15 mouse cellular contexts compared by ENCODE assay signal in genomic region chr6:112951254-112951653, GRCm38 (mm10). TPM values are rescaled to one million over a fixed set of nuclear protein-coding genes. Genes with fewer than 3 reads are reported as not detected.
DNase-seq lines count a peak whose midpoint lies in the region; ATAC-seq and TF ChIP-seq lines count a peak whose summit lies in the region.
"Had no signal": no experiment of that assay in that cellular context is flagged by ENCODE, and none has a peak within 500 bp of the region (broad histone marks: within the 10 kb centered on the region; RNA-seq: fewer than 3 reads in every experiment).

No protein-coding gene starts in this region.

- 84% methylated on average over 2 of the region's 2 CpGs for WGBS in hindbrain, postnatal 0 days
- 81% methylated on average over 2 of the region's 2 CpGs for WGBS in hindbrain, embryonic 13.5 days
- WGBS in midbrain, embryonic 11.5 days: 75% methylated on average over 2 of the region's 2 CpGs
- 82% methylated on average over 2 of the region's 2 CpGs for WGBS in midbrain, embryonic 16.5 days
- 76% methylated on average over 2 of the region's 2 CpGs for WGBS in heart, embryonic 12.5 days

- H3K27me3 ChIP-seq in hindbrain, postnatal 0 days (ENCODE audit: insufficient read depth, low read length): no peaks in the 10 kb centered on the region
- H3K27me3 ChIP-seq in hindbrain, embryonic 13.5 days: no peaks in the 10 kb centered on the region
- no peaks in the 10 kb centered on the region for H3K27me3 ChIP-seq in midbrain, embryonic 11.5 days (ENCODE audit: control insufficient read depth, insufficient read depth, low read length)
- H3K27me3 ChIP-seq in midbrain, embryonic 16.5 days (ENCODE audit: control insufficient read depth, insufficient read depth, low read depth, low read length): no peaks in the 10 kb centered on the region
- H3K27me3 ChIP-seq in heart, embryonic 12.5 days (replicated peaks): peaks cover 18% of the 10 kb centered on the region; the same call in 1 of the 2 replicates
- H3K27me3 ChIP-seq: embryonic facial prominence, embryonic 12.5 days; forebrain, embryonic 13.5 days; limb, embryonic 13.5 days; neural tube, embryonic 12.5 days had no signal

- H3K4me3 ChIP-seq in hindbrain, postnatal 0 days (ENCODE audit: low read length): no peak overlapping the region
- H3K4me3 ChIP-seq in hindbrain, embryonic 13.5 days: no peak overlapping the region
- H3K4me3 ChIP-seq in midbrain, embryonic 11.5 days (ENCODE audit: low read depth, low read length): no peak overlapping the region
- H3K4me3 ChIP-seq in midbrain, embryonic 16.5 days (ENCODE audit: low read depth, low read length): no peak overlapping the region
- no peak overlapping the region for H3K4me3 ChIP-seq in heart, embryonic 12.5 days
- H3K4me3 ChIP-seq: embryonic facial prominence, embryonic 12.5 days; forebrain, embryonic 13.5 days; limb, embryonic 13.5 days; neural tube, embryonic 12.5 days had no signal

- no peak for TF ChIP-seq POLR2A in brain, embryonic 14.5 days (IDR thresholded peaks at IDR 0.05; ENCODE audit: borderline replicate concordance, extremely low read depth, insufficient read depth, insufficient read length, poor library complexity, severe bottlenecking)

- H3K36me3 ChIP-seq in hindbrain, postnatal 0 days (ENCODE audit: insufficient read depth, low read length): no peaks in the 10 kb centered on the region
- no peaks in the 10 kb centered on the region for H3K36me3 ChIP-seq in hindbrain, embryonic 13.5 days
- no peaks in the 10 kb centered on the region for H3K36me3 ChIP-seq in midbrain, embryonic 11.5 days (ENCODE audit: control insufficient read depth, insufficient read depth, low read length)
- no peaks in the 10 kb centered on the region for H3K36me3 ChIP-seq in midbrain, embryonic 16.5 days (ENCODE audit: control insufficient read depth, insufficient read depth, low read length)
- no peaks in the 10 kb centered on the region for H3K36me3 ChIP-seq in heart, embryonic 12.5 days
- H3K36me3 ChIP-seq: embryonic facial prominence, embryonic 12.5 days; limb, embryonic 13.5 days; neural tube, embryonic 12.5 days had no signal

- peak; percentile 51 for TF ChIP-seq CTCF in hindbrain, postnatal 0 days (IDR thresholded peaks at IDR 0.05; ENCODE audit: low read depth)
- peak; percentile 39; the same call in 1 of the 2 replicates for TF ChIP-seq CTCF in brain, embryonic 14.5 days (IDR thresholded peaks at IDR 0.05; ENCODE audit: borderline replicate concordance, extremely low read depth, insufficient read depth, insufficient read length)

- no peak for ATAC-seq in hindbrain, postnatal 0 days
- no peak for ATAC-seq in hindbrain, embryonic 13.5 days (ENCODE audit: low FRiP score)
- ATAC-seq in midbrain, embryonic 11.5 days (ENCODE audit: low FRiP score): no peak
- ATAC-seq in midbrain, embryonic 16.5 days: no peak
- no peak for ATAC-seq in heart, embryonic 12.5 days (ENCODE audit: insufficient number of reproducible peaks, low FRiP score)
- ATAC-seq: forebrain, embryonic 13.5 days; lung, postnatal 0 days had no signal

- DNase-seq in hindbrain, postnatal 0 days (ENCODE audit: low spot score): no peak
- DNase-seq in midbrain, embryonic 11.5 days (ENCODE audit: low spot score, missing footprints): peak; percentile 89
- peak; percentile 42 for DNase-seq in ES-CJ7 (ENCODE audit: low read depth, low spot score)
- no peak for DNase-seq in brain, embryonic 14.5 days (ENCODE audit: low read depth)
- DNase-seq in heart, adult 9 months (ENCODE audit: low spot score in 2 of 2): no peak
- DNase-seq: gastrocnemius, postnatal 10 days; kidney, adult 9 months had no signal

- no peak overlapping the region for H3K4me2 ChIP-seq in hindbrain, postnatal 0 days (ENCODE audit: low read depth, low read length)
- H3K4me2 ChIP-seq in hindbrain, embryonic 13.5 days: no peak overlapping the region
- no peak overlapping the region for H3K4me2 ChIP-seq in midbrain, embryonic 11.5 days
- H3K4me2 ChIP-seq in midbrain, embryonic 16.5 days (ENCODE audit: low read length): no peak overlapping the region
- H3K4me2 ChIP-seq in heart, embryonic 12.5 days: no peak overlapping the region
- H3K4me2 ChIP-seq: embryonic facial prominence, embryonic 12.5 days; forebrain, embryonic 13.5 days; limb, embryonic 13.5 days; neural tube, embryonic 12.5 days had no signal

- peaks cover 4% of the 10 kb centered on the region; the same call in 1 of the 2 replicates for H3K4me1 ChIP-seq in hindbrain, postnatal 0 days (ENCODE audit: insufficient read depth, low read length)
- H3K4me1 ChIP-seq in hindbrain, embryonic 13.5 days (replicated peaks): peaks cover 30% of the 10 kb centered on the region
- H3K4me1 ChIP-seq in midbrain, embryonic 11.5 days (ENCODE audit: control insufficient read depth, insufficient read depth, low read length): peaks cover 29% of the 10 kb centered on the region
- peaks cover 16% of the 10 kb centered on the region for H3K4me1 ChIP-seq in midbrain, embryonic 16.5 days (ENCODE audit: control insufficient read depth, insufficient read depth, low read length)
- peaks cover 11% of the 10 kb centered on the region for H3K4me1 ChIP-seq in heart, embryonic 12.5 days (replicated peaks)

- H3K9ac ChIP-seq in hindbrain, postnatal 0 days (replicated peaks; ENCODE audit: low read length): no peak overlapping the region
- no peak overlapping the region for H3K9ac ChIP-seq in hindbrain, embryonic 13.5 days
- no peak overlapping the region for H3K9ac ChIP-seq in midbrain, embryonic 11.5 days (ENCODE audit: low read length)
- H3K9ac ChIP-seq in midbrain, embryonic 16.5 days (ENCODE audit: low read depth, low read length): no peak overlapping the region
- no peak overlapping the region for H3K9ac ChIP-seq in heart, embryonic 12.5 days
- H3K9ac ChIP-seq: embryonic facial prominence, embryonic 12.5 days; forebrain, embryonic 13.5 days; limb, embryonic 13.5 days; neural tube, embryonic 12.5 days had no signal

- no peaks in the 10 kb centered on the region for H3K9me3 ChIP-seq in hindbrain, postnatal 0 days (ENCODE audit: low read length)
- H3K9me3 ChIP-seq in hindbrain, embryonic 13.5 days: no peaks in the 10 kb centered on the region
- no peaks in the 10 kb centered on the region for H3K9me3 ChIP-seq in midbrain, embryonic 11.5 days (ENCODE audit: control insufficient read depth, low read length)
- H3K9me3 ChIP-seq in midbrain, embryonic 16.5 days (replicated peaks; ENCODE audit: control insufficient read depth, low read length, poor library complexity, severe bottlenecking): no peaks in the 10 kb centered on the region
- no peaks in the 10 kb centered on the region for H3K9me3 ChIP-seq in heart, embryonic 12.5 days (replicated peaks)
- H3K9me3 ChIP-seq: embryonic facial prominence, embryonic 12.5 days; forebrain, embryonic 13.5 days; limb, embryonic 13.5 days; neural tube, embryonic 12.5 days had no signal

- no peak overlapping the region for H3K27ac ChIP-seq in hindbrain, postnatal 0 days
- no peak overlapping the region for H3K27ac ChIP-seq in hindbrain, embryonic 13.5 days
- H3K27ac ChIP-seq in midbrain, embryonic 11.5 days (ENCODE audit: low read depth, low read length): no peak overlapping the region
- no peak overlapping the region for H3K27ac ChIP-seq in midbrain, embryonic 16.5 days (ENCODE audit: low read length)
- H3K27ac ChIP-seq in heart, embryonic 12.5 days (ENCODE audit: poor library complexity, severe bottlenecking): no peak overlapping the region
- H3K27ac ChIP-seq: embryonic facial prominence, embryonic 12.5 days; forebrain, embryonic 13.5 days; limb, embryonic 13.5 days; neural tube, embryonic 12.5 days had no signal

RNA-seq across cellular contexts. Expression of gene Srgap3, which starts 4.2 kb away (rescaled TPM):
- total RNA-seq in hindbrain, postnatal 0 days (2014; rRNA removed): 49.4 and 55.8 TPM in 2 replicates
- 20.6 and 23.7 TPM in 2 replicates for polyA plus RNA-seq in hindbrain, postnatal 0 days (2015; fragmentation: Nextera tagmentation; extraction: Ambion mirVana)
- 37.5 and 42.3 TPM in 2 replicates for polyA plus RNA-seq in hindbrain, embryonic 13.5 days (2015; fragmentation: Nextera tagmentation; extraction: Ambion mirVana)
- polyA plus RNA-seq in midbrain, embryonic 11.5 days (2014; fragmentation: Nextera tagmentation; extraction: Ambion mirVana): 48.9 and 54.9 TPM in 2 replicates
- polyA plus RNA-seq in midbrain, embryonic 16.5 days (2015; fragmentation: Nextera tagmentation; extraction: Ambion mirVana): 37.4 and 38.6 TPM in 2 replicates
- polyA plus RNA-seq in brain, embryonic 14.5 days (2012; rRNA removed): 61.0 and 112 TPM in 2 replicates
- 0.63 and 1.2 TPM in 2 replicates for polyA plus RNA-seq in heart, embryonic 12.5 days (2016; fragmentation: Nextera tagmentation; extraction: Ambion mirVana)

Comparison
In these comparisons a context has a peak if more than half of its experiments do, and no peak if none do; other contexts are left out.
1. DNase-seq: peak in midbrain, embryonic 11.5 days (single experiment) and ES-CJ7 (single experiment); none in hindbrain, postnatal 0 days (single experiment), brain, embryonic 14.5 days (single experiment) and heart, adult 9 months (0 of 2).